Mouse (Mus musculus) layer of hippocampus, postnatal 25 days (tissue): ENCODE results near the gene Dbt. TPM values are rescaled to one million over a fixed set of nuclear protein-coding genes. Genes with fewer than 3 reads are reported as not detected.
A peak's percentile ranks its signal among the peaks of the same experiment; 100 is the strongest.

Source experiments
- DNase-seq, 2 experiments: peaks; one replicate each; pipeline ENCODE4 v3.0.0; 2022; ENCODE audit warnings: mixed read lengths in 2 of 2, low spot score in 1 of 2; ENCODE audit errors: extremely low spot score in 1 of 2
- total RNA-seq, 2 experiments: library from RNA; stranded (reverse); gene quantifications; 2 replicates each; pipeline ENCODE4 v1.2.3; 2021

Dbt gene
- total RNA-seq = 10 to 100 TPM; 20.7 to 23.4 TPM

DNA sequence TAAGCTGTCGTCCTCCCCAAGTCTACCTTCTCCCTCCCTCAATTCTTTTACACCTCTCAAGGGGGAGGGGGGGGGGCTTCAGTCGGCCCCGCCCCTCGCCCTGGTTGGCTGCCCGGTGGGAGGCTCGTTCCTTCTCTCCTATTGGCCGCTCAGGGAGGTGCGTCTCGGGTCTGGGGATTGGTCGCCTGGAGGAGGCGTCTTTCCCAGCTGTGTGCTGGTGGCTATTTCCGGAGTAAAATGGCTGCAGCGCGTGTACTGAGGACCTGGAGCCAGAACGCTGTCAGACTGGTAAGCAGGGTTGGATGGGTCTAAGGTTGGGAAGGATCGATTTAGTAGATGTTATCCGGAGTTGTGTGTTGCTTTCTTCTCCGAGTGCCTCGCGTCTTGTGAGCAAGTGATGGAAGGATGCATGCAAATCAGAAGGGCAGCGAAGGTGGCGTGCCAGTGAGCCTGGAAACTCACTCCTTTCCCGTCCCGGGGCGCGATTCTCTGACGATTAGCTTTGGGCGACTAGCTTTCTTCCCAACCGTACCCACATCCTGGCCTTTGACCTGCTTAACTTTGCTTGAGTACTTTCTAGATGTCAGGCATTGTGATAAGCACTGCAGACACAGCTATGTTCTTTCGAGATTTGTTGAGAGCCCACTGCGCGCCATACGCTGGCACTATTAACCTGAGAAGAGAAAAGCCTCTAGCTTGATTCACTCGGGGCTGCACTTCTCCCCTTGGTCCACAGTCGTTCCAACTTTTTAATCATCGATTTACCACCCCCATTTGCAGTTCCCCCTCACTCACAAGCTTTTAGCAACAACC is at the start of gene Dbt:
Dbt (plus strand) TSS at position 167 of the 813 bp plus-strand sequence.
- peak; percentile 59 to 70 for DNase-seq

GRCm38 (mm10) chr3:116464318-116464717 is 48.6 kb upstream of the Dbt start:
- DNase-seq = no peak

DNA sequence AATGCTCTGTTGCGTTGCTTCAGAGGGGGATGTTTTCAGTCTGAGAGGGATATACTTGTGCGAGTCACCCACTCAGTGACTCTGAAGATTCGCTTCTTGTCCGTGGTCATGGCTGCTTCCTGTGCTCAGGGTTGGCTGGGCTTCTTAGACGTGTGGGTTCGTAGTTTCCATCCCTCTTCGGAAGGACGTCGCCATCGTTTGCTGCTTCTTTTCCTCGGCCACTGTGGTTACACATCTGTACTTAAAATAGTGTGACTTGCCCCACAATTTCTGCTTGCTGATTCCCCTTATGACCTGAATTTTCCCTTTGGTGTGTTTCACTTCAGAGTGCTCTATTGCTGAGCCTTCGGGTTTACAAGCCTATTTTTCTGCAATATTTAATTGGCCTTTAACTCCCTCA is 47.2 kb upstream of the Dbt start:
- no peak for DNase-seq

DNA sequence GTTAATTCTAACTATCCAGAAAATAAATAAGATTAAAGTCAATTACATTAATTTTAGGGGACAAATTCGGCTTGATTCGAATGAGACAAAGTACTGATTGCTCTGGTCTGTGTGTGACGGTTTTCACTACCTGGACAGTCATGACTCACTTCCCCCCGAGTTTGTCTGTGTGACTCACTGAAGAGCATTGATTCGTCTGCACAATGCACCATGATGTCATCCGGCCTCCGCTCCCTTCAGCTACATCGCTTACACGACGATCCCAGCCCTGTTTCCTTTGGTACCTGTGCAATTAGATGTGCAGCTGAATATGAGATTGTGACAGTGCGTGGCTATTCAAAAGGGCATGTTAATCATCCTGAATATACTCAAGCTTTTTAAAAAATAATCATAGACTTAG is 38.3 kb upstream of the Dbt start:
- DNase-seq = no peak

GRCm38 (mm10) chr3:116476686-116477298 is 36.1 kb upstream of the Dbt start:
- DNase-seq = no peak

DNA sequence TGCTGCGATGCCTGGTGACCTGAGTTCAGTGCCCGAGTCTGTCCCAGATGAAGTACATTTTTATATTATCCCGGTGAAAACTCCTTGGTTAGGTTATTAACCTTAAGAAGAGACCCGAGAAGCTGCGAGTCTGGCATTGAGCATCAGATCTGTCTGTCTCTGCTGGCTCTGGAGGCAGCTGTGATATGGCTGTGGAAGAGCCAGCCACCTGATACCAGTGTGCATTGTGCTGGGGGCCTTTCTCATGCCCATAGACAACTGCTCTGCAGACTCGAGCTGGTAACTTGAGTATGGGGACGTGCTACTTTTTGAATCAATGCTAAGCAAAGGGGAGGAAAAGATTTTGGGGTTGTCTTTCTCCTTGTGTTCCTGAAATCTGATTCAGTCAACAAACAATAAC is 35.5 kb upstream of the Dbt start:
- no peak for DNase-seq

GRCm38 (mm10) chr3:116480119-116480518 is 32.8 kb upstream of the Dbt start:
- no peak for DNase-seq

DNA sequence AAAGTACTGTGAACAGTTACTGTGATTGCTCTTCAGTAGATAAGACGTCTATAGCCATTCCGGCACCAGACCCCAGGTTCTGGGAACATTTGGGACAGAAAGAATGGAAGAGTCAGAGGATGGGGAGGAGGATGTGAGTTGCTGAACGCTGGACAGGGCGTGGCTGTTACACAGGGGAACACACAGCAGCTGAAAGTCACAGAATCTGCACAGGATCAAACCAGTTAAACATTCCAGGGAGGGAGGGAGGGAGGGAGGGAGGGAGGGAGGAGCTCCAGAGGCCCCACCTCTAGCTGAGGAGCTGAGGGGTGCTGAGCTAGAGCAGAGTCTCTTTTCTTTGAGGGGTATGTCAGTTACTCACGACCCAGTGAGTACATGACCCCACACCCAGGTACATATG is 31.9 kb upstream of the Dbt start:
- DNase-seq = no peak

DNA sequence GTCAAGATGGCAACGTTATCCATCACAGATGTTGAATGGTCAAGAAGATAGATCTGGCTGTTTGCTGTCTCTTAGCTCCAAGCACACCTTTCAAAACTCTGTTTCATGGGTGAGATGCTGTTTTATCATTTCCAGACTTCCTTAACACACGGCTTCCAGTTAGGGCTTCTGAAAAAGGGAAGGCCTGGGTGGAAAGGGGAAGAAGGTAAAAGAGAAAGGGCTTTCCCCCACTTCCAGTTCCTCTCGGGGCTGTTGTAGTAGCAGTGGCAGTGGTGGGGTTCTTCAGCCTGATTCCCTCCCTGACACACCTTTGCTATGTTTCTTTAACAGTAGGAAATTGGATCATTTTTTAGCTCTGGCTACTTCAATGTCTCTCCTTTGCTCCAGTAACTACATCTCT is 30.1 kb upstream of the Dbt start:
- no peak for DNase-seq

DNA sequence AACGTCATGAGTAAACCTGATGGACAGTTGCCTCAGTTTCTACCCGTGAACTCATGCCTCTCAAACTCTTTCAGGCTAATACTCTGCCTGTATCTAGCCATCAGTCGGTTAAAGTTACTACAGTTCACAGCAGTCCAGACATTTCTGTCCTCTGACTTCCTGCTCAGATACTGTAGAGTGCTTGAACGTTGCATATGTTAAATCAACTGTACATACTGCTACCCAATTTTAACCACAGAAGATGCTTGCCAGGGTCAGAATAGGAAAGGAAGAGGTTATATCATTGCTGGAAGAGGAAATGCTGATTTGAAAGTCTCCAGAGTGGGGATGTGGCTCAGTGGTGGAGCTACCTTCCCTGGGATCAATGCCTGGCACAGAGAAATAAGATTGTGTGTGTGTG is 29.6 kb upstream of the Dbt start:
- DNase-seq = no peak

GRCm38 (mm10) chr3:116490920-116491319 is 21.9 kb upstream of the Dbt start:
- no peak for DNase-seq

GRCm38 (mm10) chr3:116491923-116492454 is 20.9 kb upstream of the Dbt start:
- DNase-seq = no peak

- DNase-seq = no peak
Observed at GRCm38 (mm10) chr3:116493658-116494057, 19.2 kb upstream of the Dbt start.

DNA sequence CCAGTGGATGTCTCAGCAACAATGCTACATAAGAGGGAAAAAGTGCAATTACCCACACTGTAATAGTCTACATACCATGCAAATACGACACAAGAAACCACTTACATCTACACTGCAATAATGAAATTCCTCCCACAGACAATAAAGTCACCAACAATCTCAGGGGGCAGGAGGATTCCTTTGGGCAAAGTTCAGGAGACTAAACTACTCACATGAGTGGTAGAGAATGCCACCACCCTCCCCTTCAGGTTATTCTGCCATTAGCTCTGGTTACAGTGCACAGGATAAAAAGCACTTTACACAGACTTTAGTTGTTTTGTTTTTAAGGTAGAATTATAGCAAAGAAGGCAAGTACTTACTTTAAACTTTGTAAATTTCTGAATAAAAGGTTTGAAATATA is 17.2 kb upstream of the Dbt start:
- no peak for DNase-seq

- peak; percentile 91 to 97 for DNase-seq
Observed at GRCm38 (mm10) chr3:116507772-116508351, 5.0 kb upstream of the Dbt start, which contains the start of gene Rtca. Gene Rtca, minus strand, starts transcription at chr3:116508208.

- DNase-seq = no peak
Observed at GRCm38 (mm10) chr3:116512151-116512903, 543 bp upstream of the Dbt start.

DNA sequence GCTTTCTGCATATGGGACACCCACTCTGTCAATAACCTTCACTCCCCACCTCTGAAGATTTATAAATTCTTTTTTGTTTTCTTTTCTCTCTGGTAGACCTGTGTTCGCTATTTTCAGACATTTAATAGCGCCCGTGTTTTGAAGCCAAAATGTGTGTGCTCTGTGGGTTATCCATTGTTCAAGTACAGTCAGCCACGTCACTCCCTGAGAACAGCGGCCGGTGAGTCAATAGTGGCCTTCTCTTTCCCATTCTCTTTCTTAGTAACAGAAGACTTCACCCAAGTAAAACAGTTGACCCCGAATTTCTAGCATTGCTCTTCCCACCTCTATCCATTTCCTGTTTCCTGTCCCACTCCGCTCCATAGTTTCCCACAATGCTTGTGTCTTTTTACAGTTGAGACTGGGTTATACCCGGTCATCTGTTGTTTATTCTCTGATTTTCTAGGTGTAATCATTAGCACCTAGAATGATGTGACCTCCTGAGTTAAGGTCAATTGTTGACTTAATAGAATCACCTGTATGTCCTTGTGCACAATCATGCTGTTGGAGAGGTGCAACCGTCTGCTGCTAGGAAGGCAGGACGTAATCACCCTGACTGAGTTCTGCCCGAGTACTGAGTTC is 7.4 kb downstream of the Dbt start:
- DNase-seq = no peak

DNA sequence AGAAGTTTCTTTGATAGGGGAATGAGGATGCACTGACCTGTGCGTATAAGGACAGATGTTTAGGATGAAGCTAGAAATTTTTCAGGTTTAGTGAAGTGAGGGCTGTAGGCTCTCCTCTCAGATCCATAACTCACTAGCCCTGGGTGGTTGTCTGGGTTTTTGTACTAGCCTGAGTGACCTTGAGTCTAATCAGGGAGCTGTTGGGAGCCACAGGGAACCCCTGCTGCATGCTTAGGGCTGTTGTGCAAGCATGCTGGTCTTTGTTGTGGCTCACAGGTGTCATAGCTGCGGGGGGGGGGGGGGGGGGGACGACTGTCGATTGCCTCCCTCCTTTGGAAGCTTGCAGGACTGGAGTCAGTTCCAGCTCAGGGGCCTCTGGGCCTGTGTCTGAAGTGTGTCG is 16.9 kb downstream of the Dbt start:
- DNase-seq = no peak

GRCm38 (mm10) chr3:116530826-116531225 is 18.0 kb downstream of the Dbt start:
- no peak for DNase-seq
